Mouse (Mus musculus) cortical plate, adult 2 months (tissue): Measurements from ENCODE around the gene Map3k5. TPM values are rescaled to one million over a fixed set of nuclear protein-coding genes. Genes with fewer than 3 reads are reported as not detected.

ENCODE experiments used
- H3K27ac ChIP-seq: fragments of 200-500 bp; 2 replicates; pipeline ENCODE4 v1.5.1; 2012; ENCODE audit warnings: low read length, control low read depth, inconsistent platforms; ENCODE audit not compliant: insufficient read depth
- H3K4me1 ChIP-seq: fragments of 200-500 bp; 2 replicates; pipeline ENCODE4 v1.6.1; 2011; ENCODE audit warnings: low read length; ENCODE audit not compliant: control insufficient read depth, insufficient read depth
- H3K4me3 ChIP-seq: fragments of 200-500 bp; 2 replicates; pipeline ENCODE4 v1.5.1; 2011; ENCODE audit warnings: mild to moderate bottlenecking, low read length, control low read depth; ENCODE audit not compliant: insufficient read depth
- CTCF ChIP-seq: fragments of 200-500 bp; IDR thresholded peaks from 2 replicates; pipeline ENCODE4 v1.5.1; 2011; ENCODE audit warnings: mild to moderate bottlenecking, control low read depth, low read length; ENCODE audit not compliant: insufficient read depth; ENCODE audit errors: extremely low read depth
- POLR2A ChIP-seq: fragments of 200-500 bp; IDR thresholded peaks from 2 replicates; pipeline ENCODE4 v1.6.1; 2011; ENCODE audit warnings: mild to moderate bottlenecking, low read length, control low read depth; ENCODE audit not compliant: insufficient read depth; ENCODE audit errors: extremely low read depth
- polyA plus RNA-seq: library from polyadenylated mRNA; depleted of rRNA; stranded (reverse); fragments of >200 nt; gene quantifications from 2 replicates; pipeline ENCODE4 v1.2.3, GENCODE M21; 2012

Gene Map3k5
- polyA plus RNA-seq, 1 experiment: 17.2 TPM

- no peak overlapping the region for H3K27ac ChIP-seq
- no peak for TF ChIP-seq CTCF
- no peak for TF ChIP-seq POLR2A
- H3K4me1 ChIP-seq: no peaks in the 10 kb centered on the region
Measured at GRCm38 (mm10) chr10:19987736-19988135, 53.5 kb downstream of the Map3k5 start.

GRCm38 (mm10) chr10:19989986-19990385 lies 55.7 kb downstream of the Map3k5 start:
- no peak overlapping the region for H3K4me3 ChIP-seq
- H3K27ac ChIP-seq: no peak overlapping the region
- no peaks in the 10 kb centered on the region for H3K4me1 ChIP-seq
- TF ChIP-seq CTCF: no peak
- TF ChIP-seq POLR2A: no peak

More at GRCm38 (mm10) chr10:19987736-19988135, 53.5 kb downstream of the Map3k5 start:
- H3K4me3 ChIP-seq: no peak overlapping the region

GRCm38 (mm10) chr10:19990638-19991037 lies 56.4 kb downstream of the Map3k5 start:
- TF ChIP-seq POLR2A (no peak), CTCF (no peak)
- Histone ChIP-seq H3K4me3 (no peak overlapping the region), H3K27ac (no peak overlapping the region), H3K4me1 (no peaks in the 10 kb centered on the region)

GRCm38 (mm10) chr10:19991237-19991865 lies 57.1 kb downstream of the Map3k5 start:
- Histone ChIP-seq H3K4me3 (no peak overlapping the region), H3K4me1 (no peaks in the 10 kb centered on the region), H3K27ac (no peak overlapping the region)
- TF ChIP-seq CTCF: no peak
- no peak for TF ChIP-seq POLR2A

- H3K27ac ChIP-seq: no peak overlapping the region
- H3K4me3 ChIP-seq: no peak overlapping the region
- no peak for TF ChIP-seq CTCF
- TF ChIP-seq POLR2A: no peak
- no peaks in the 10 kb centered on the region for H3K4me1 ChIP-seq
Measured at GRCm38 (mm10) chr10:19991866-19992252, 57.6 kb downstream of the Map3k5 start.

GRCm38 (mm10) chr10:19994469-19995450 lies 60.5 kb downstream of the Map3k5 start:
- H3K4me1 ChIP-seq: no peaks in the 10 kb centered on the region
- no peak overlapping the region for H3K4me3 ChIP-seq
- TF ChIP-seq POLR2A: no peak
- no peak for TF ChIP-seq CTCF
- H3K27ac ChIP-seq: no peak overlapping the region

GRCm38 (mm10) chr10:19996151-19996550 lies 61.9 kb downstream of the Map3k5 start:
- Histone ChIP-seq H3K27ac (no peak overlapping the region), H3K4me1 (no peaks in the 10 kb centered on the region), H3K4me3 (no peak overlapping the region)
- no peak for TF ChIP-seq CTCF
- TF ChIP-seq POLR2A: no peak

GRCm38 (mm10) chr10:19999703-20000407 lies 65.6 kb downstream of the Map3k5 start:
- Histone ChIP-seq H3K27ac (no peak overlapping the region), H3K4me1 (no peaks in the 10 kb centered on the region)

GRCm38 (mm10) chr10:20000408-20000770 lies 66.1 kb downstream of the Map3k5 start:
- TF ChIP-seq POLR2A (no peak), CTCF (no peak)
- no peak overlapping the region for H3K27ac ChIP-seq
- no peaks in the 10 kb centered on the region for H3K4me1 ChIP-seq
- H3K4me3 ChIP-seq: no peak overlapping the region

More at GRCm38 (mm10) chr10:19999703-20000407, 65.6 kb downstream of the Map3k5 start:
- H3K4me3 ChIP-seq: no peak overlapping the region
- TF ChIP-seq CTCF (no peak), POLR2A (no peak)
